Mouse (Mus musculus): ENCODE measurements at regions not wholly inside any gene's neighbourhood (a gene's known extent, or its start where the extent isn't known, plus 50 kb on each side); places are given as distances from the start of the nearest gene placed in this dataset.

DNA sequence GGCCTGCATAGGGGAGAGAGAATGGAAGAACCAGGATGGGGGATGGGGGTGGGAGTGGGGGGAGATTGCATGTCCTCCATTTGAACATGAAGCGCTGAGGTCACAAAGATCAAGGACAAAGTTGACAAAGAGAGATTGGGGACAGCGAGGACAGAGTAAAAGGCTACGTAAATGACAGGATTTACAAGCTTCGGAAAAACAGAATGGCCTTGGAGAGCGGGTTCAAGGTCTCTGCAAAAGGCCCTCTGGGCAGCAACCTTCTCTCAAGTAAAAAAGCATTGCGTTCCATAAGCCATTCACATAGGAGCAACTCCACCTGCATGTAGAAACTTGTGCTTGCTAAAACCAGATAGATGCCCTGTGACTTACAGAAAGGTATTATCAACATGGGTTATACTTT lies 86.0 kb upstream of the Frmd6 start:
- ATAC-seq (replicated peaks; ENCODE audit: poor library complexity, severe bottlenecking): no peak

DNA sequence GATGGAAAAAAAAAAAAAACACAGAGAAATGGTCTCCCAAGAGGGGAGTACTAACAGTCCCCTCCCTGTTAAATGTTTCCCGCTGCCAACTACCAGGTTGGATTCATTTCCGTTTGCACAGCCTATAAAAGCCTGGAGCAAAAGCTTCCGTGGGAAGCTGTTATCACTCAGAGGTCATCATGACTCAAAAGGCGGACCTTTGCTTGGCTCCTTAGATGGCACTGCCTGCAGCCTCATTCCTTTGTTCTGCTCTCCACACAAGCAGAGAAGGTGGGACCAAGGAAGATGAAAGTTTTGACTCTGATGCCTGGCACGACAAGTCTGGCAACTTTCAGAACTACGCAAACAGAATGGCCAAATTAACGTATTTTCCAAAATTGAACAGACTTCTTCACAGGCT lies 85.5 kb upstream of the Frmd6 start:
- no peak for ATAC-seq (replicated peaks; ENCODE audit: poor library complexity, severe bottlenecking)

DNA sequence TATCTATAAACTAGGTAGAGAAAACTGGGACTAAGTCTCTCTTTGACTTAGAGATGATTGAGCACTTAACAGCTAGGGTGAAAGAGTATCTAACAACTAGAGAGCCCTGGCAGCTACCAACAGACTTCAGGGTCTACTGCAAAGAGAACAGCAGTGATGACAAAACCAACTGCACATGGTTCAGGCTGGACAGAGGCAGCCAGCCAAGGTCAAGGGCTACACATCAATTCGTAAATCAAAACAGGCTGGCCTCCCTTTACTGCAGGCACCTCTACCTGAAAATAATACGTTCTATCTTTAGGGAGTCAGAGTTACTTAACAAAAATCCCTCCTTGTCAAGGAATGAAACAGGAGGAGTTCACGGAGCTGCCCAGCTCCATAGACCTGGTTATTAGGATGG lies 82.5 kb upstream of the Frmd6 start:
- ATAC-seq (replicated peaks; ENCODE audit: poor library complexity, severe bottlenecking): no peak

DNA sequence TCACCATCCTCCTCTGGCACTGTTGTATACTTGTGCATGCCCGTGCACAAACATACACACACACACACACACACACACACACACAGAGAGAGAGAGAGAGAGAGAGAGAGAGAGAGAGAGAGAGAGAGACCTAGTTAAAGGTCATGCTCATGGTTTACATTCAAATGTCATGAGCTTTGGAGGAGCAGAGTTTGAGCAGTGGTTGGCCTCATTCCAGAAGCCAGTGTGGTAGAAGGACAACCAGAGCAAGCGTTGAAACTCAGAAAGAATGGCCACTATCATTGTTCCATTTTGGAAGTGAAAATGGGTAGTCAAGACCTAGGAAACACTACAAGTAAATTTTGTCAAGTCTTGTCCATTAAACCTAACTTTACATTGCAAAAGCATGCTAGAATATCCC lies 79.6 kb upstream of the Frmd6 start:
- ATAC-seq (replicated peaks; ENCODE audit: poor library complexity, severe bottlenecking): no peak

DNA sequence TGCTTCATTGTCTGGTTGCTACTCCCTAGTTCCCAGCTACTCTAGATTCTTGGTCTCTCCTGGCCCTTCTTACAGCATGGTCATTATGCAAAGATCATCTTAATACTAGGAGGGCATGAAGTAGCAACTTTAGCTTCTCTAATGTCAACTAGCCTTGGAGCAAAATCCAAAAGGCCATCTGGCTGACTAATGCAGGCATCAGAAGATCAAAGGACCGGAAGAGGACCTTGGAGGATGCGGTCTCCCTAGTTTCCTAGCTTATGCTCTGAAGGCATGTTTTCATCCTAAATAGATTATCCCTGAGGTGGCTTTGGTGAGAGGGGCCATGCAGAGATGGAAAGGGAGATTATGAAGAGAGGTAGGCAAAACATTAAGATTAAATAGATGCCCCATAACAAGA lies 75.7 kb upstream of the Frmd6 start:
- ATAC-seq (replicated peaks; ENCODE audit: poor library complexity, severe bottlenecking): no peak

DNA sequence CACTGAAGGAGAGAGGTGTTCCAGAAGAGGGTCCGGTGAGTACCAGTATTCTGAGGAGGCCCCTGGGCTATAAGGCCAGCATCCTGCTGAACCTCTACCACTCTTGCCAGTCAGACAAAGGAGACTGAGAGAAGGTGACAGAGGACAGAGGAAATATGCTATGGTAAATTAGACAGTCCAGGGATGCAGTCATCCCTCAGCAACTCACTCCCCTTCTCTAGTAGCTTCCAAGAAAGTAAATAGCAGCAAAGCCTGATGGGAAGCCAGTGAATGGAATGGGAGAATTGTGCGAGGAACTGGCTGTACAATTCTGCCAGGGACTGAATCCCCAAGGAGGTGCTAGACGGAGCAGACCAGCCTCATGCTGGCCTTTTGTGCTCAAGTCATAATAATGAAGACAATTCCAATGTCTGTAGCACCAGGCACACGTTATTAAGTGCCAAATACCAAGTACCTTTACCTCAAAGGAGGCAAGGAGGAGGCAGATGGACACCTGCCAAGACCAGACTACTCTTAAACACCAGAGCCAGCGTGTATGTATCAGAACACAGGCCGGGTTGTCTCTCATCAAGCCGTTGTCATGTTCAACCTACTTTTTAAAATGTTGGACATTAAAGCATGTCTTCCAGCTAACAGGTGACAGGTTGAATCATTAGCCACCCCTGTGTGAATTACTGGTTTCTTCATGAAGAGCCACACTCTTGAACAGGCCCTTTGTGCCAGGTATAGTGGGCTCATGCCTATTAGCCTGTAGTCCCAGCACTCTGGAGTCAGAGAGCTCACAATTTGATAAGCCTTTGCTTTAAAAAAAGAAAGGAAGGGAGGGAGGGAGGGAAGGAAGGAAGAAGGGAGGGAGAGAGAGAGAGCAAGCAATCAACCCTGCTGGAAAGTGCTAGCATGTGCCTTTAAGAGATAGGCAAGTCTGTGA lies 74.4 kb upstream of the Frmd6 start:
- ATAC-seq (replicated peaks; ENCODE audit: poor library complexity, severe bottlenecking): no peak

DNA sequence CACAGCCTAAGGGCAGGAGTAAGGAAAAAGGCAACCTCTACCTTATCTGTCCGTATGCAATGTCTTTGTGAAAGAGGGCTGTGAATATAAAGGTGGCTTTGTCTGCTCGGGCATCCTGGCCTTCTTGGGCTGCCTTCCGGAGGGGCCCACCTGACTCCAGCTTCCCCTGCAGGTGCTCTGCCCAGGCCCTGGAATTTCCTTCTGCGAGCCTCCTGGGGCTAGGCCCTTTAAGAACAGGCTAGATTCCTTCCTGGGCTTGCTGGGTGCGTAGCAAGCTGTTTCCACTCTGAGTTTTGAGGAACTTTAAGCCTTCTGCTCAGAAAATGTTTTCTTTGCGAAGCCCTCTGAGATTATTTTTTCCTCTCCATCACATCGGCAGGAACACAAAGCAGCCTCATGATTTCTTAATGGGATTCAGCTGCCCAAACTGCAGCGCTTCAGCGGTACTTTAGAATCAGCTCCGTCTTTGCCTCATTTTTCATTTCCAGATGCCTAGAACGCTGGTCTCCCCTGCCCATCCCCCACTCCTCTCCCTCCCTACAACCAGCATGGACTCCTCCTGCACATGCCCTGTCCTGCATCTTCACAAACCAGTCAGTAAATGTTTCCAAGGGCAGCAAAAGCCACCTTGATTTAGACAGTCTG lies 72.9 kb upstream of the Frmd6 start:
- no peak for ATAC-seq (replicated peaks; ENCODE audit: poor library complexity, severe bottlenecking)

DNA sequence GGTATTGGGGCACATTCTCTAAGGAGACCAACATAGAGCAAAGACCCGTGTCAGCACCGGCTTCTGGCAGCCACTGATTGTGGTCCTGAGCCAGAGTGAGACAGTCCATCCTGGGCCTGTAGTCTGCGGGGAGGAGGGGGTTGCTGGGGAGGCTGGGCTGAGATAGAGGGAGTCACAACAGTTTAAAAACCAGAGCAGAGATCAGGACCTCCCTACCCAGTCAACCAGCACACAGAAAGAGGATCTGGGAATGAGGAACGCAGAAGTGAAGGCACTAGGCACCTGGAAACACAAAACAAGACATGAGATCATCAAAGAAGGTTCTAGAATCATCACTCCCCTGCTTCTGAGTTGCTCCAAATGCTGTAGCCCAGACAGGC lies 72.4 kb upstream of the Frmd6 start:
- peak; percentile 48 for ATAC-seq (replicated peaks; ENCODE audit: poor library complexity, severe bottlenecking)

DNA sequence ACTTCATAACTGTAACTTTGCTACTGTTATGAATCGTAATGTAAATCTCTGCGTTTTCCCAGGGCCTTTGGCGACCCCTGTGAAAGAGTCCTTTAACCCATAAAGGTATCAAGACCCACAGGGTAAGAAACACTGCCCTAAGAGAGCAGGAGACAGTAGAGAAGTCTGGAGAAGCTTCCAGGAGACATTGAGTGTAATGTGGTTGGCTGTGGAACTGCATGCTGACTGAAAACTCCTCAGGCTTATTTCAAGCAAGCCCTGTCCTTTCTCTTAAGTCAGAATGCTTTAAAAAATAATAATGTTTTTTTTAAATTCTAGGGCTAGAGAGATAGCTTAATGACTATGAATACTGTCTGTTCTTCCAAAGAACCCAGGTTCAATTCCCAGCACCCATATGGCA lies 71.9 kb upstream of the Frmd6 start:
- ATAC-seq (replicated peaks; ENCODE audit: poor library complexity, severe bottlenecking): no peak

DNA sequence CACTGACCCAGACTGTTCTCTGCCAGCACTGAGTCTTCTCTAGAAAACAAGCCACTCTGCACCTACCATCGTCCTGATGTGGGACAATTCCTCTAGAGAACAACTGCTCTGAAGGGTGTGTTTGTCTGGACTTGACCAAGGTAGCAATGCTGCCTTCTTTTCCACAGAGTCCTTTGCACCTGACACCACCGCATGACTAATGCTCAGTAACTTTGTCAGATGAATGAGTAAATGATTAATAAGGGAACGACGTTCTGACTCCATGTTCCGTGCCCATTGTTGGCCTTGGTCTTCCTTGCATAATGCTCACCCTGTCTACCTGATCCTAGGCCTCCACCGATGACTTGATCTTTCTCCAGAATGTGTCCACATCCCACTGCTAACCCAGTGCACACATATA lies 67.2 kb upstream of the Frmd6 start:
- ATAC-seq (replicated peaks; ENCODE audit: poor library complexity, severe bottlenecking): no peak

DNA sequence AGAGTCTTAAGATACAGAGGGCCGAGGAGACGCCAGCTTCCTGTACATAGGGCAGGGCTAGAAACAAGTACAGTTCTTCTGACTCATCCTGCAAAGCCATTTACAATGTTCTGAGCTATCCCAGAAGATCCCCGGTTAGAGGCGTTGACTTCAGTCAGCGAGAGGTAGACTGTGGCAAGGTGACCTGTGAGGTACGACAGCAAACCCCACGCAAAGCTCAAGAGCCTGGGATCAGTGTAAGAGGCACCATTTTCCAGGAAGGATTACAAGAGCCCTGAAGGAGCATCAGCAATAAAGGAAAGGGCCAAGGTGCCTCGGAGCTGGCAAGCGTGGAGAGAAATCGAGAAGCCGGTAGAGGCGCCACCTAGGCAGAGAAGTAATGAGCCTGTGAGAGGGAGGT lies 61.8 kb upstream of the Frmd6 start:
- ATAC-seq (replicated peaks; ENCODE audit: poor library complexity, severe bottlenecking): no peak

DNA sequence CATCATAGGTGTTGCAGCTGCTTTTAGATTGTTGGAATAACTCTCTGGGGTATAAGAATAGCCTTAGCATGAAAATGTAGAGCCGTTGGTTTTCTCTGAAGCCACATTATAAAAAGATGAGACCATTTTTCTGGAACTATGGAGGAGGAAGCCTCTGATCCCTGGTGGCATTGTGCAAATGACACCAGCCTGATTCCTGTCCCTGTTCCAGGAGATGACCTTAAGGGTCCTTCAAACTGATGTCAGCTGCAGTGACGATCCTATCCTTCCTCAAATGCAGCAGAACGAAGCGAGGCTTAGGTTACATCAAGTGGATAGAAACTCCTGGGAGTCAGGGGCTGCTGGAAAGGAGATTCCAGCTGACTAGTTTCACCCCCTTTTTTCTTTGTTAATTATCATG lies 59.0 kb upstream of the Frmd6 start:
- ATAC-seq (replicated peaks; ENCODE audit: poor library complexity, severe bottlenecking): no peak

DNA sequence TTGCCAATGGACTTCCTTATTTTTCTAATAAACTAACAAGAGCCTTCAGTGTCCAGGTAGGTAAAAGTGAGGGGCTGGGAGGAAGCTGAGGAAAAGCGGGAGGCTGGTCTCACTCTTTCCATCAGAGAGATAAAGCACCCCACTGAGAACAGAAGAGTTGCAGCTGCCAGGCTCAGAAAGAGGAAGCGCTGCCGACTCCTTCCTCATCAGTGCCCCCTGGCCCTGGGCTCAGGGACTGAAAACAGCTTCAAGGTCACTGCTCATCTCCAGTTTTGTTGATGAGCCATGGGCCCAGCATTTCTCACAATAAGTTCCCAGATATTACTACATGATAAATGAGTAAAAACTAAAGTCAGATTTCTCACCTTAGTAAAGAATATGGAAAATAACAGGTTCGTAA lies 57.4 kb upstream of the Frmd6 start:
- peak; percentile 89 for ATAC-seq (replicated peaks; ENCODE audit: poor library complexity, severe bottlenecking)

DNA sequence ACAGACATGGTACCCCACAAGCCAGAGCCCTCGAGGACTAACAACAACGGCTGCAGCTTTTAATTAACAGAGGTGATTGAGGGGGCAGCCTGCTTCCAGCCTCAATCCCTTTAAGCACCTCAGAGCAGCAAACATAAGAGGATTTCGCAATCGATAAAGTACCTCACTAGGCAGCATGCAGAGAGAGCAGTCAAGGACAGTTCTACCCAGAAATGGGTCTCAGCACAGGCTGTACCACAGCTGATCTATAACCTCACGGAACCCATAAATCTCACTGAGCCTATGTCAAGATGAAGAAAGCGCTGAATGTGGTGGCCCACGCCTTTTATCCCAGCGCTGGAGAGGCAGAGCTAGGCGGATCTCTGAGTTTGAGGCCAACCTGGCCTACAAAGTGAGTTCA lies 56.6 kb upstream of the Frmd6 start:
- ATAC-seq (replicated peaks; ENCODE audit: poor library complexity, severe bottlenecking): peak; percentile 12; the same call in 1 of the 2 replicates

DNA sequence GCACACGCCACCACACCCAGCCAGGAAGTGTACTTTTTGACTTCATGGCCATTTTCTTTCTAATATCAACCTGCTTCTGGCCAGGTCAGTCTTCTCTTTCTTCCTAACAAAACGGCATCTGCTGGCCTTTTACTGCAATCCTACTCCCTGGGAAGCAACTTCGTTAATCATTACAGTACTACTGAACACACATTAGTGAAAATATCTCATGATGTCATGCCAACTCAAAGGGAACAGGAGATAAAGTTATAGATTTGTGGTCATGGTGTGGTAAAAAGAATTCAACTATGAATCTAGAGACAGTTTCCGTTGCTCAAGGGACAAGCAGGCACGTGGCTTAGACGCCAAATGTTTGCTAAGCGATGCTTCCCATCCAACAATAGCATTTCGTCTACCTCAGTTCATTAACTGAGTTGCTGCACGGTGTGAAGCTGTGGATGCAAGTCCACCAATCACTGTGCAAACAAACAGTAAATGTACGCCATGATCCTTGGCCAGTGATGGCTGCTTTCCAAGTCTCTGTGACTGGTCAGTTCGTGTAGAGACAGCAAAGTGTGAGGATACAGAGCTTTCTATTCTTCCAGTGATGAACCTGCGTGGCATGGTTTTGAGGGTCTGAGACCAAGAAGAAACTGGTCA lies 55.7 kb upstream of the Frmd6 start:
- no peak for ATAC-seq (replicated peaks; ENCODE audit: poor library complexity, severe bottlenecking)

DNA sequence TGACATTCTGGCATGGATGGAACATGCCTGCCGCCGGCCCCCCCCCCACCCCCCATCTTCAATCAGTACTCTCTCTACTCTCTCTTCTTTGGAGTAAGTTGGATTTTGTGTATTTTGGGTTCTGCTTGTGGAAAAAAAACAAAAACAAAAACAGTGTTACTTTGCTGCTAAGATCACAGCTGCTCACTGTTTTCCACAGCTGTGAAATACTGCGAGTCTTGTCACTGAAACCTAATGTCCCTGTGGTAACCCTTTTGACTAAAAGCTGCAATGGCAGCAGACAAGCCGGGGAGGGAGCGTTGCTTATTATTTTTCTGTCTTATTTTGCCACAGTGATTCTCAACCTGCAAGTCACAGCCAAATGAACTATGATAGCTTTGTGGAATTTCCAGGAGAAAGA lies 51.3 kb upstream of the Frmd6 start:
- no peak for ATAC-seq (replicated peaks; ENCODE audit: poor library complexity, severe bottlenecking)

DNA sequence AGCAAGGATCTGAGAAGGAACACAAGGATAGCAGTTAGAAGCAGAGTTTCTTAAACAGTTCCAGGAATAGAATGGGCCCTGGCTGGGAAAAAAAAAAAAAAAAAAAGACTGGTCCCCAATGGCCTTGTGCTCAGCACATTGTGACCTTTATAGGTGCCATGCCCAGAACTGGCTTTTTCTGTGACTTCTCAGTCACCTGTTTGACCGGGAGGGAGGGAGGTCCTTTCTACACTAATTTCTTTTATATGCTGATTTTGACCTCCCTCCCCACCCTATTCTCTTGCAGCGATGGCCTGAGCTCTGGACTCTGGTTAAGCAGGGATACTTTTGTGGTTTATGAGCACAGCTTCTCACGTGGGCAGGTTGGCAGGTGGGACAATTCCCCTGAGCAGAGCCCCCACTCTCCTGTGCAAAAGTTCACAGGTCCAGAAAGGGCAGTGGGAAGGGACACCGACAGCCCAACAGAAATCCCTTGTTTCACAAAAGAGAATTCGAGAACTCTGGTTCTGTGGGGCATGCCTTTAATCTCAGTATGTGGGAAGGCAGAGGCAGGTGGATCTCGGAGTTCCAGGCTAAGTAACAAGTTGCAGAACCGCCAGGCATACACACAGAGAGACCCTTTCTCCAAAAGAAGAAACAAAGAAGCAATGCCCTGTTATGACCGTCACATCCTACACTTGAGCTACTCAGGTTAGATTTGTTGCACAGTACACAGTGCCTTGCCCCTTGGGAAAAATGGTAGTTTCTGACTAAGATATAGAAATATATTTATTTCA lies 50.3 kb upstream of the Frmd6 start:
- no peak for ATAC-seq (replicated peaks; ENCODE audit: poor library complexity, severe bottlenecking)

Measured in granulocyte monocyte progenitor cell, adult 5-6 weeks (primary cell).